Mouse (Mus musculus) G1E (cell line): ENCODE data around the gene Mt4. TPM values are rescaled to one million over a fixed set of nuclear protein-coding genes. Genes with fewer than 3 reads are reported as not detected.
"Not testable (repeated sequence)": the region's sequence is repeated elsewhere in the genome, so short reads cannot be mapped to it uniquely, and the experiment has no call there.

Source experiments
- ATAC-seq: 2 replicates; pipeline ENCODE4 v1.8.0; 2016; ENCODE audit warnings: mild to moderate bottlenecking; ENCODE audit not compliant: insufficient number of reproducible peaks, poor library complexity, low FRiP score, severe bottlenecking; ENCODE audit errors: extremely low read depth
- DNase-seq: peaks from one replicate; pipeline ENCODE4 v3.0.0; 2012; ENCODE audit warnings: low spot score
- H3K27me3 ChIP-seq: 2 replicates; pipeline ENCODE4 v1.6.1; 2012; ENCODE audit warnings: mild to moderate bottlenecking, low read length, inconsistent platforms; ENCODE audit not compliant: insufficient read depth
- H3K36me3 ChIP-seq: replicated peaks from 2 replicates; pipeline ENCODE3; 2012; ENCODE audit warnings: mild to moderate bottlenecking, inconsistent platforms
- H3K4me1 ChIP-seq: 2 replicates; pipeline ENCODE4 v1.6.1; 2012; ENCODE audit warnings: low read depth, low read length, inconsistent platforms, mixed read lengths; ENCODE audit not compliant: insufficient read depth
- H3K4me3 ChIP-seq: 2 replicates; pipeline ENCODE4 v1.5.1; 2012; ENCODE audit warnings: low read depth, mild to moderate bottlenecking, inconsistent platforms, low read length, moderate library complexity, mixed read lengths
- H3K9me3 ChIP-seq: replicated peaks from 2 replicates; pipeline ENCODE4 v1.6.1; 2012; ENCODE audit warnings: inconsistent platforms
- CTCF ChIP-seq: IDR thresholded peaks from 2 replicates; pipeline ENCODE4 v1.5.1; 2012; ENCODE audit warnings: low read depth, low read length, inconsistent platforms, mixed read lengths
- GATA1 ChIP-seq: IDR thresholded peaks from 2 replicates; pipeline ENCODE4 v1.6.1; 2012; ENCODE audit warnings: borderline replicate concordance, low read length, inconsistent platforms, mixed read lengths
- GATA2 ChIP-seq: IDR thresholded peaks from 2 replicates; pipeline ENCODE4 v1.6.1; 2012; ENCODE audit warnings: low read depth, low read length, inconsistent platforms, borderline replicate concordance
- POLR2AphosphoS5 ChIP-seq: IDR thresholded peaks from 2 replicates; pipeline ENCODE4 v1.6.1; 2012; ENCODE audit warnings: low read depth, low read length, inconsistent platforms; ENCODE audit not compliant: insufficient replicate concordance
- TAL1 ChIP-seq: conservative IDR thresholded peaks from 2 replicates; pipeline ENCODE4 v1.6.1; 2012; ENCODE audit warnings: low read depth, low read length, inconsistent platforms, mixed read lengths
- polyA plus RNA-seq: library from polyadenylated mRNA; stranded (reverse); fragments of >175 nt; gene quantifications from 2 replicates; pipeline ENCODE4 v1.2.3, GENCODE M21; 2012
- total RNA-seq, 2 experiments: library from RNA; stranded (forward) in 1 of 2; stranded (reverse) in 1 of 2; fragments of 200-1000 nt in 1 of 2; fragments of >200 nt in 1 of 2; fragmentation: Nextera tagmentation in 1 of 2; gene quantifications; 2 replicates each; pipeline ENCODE4 v1.2.3; 2014 to 2017

The Mt4 gene
- total and polyA plus RNA-seq, 3 experiments, result not detected

DNA sequence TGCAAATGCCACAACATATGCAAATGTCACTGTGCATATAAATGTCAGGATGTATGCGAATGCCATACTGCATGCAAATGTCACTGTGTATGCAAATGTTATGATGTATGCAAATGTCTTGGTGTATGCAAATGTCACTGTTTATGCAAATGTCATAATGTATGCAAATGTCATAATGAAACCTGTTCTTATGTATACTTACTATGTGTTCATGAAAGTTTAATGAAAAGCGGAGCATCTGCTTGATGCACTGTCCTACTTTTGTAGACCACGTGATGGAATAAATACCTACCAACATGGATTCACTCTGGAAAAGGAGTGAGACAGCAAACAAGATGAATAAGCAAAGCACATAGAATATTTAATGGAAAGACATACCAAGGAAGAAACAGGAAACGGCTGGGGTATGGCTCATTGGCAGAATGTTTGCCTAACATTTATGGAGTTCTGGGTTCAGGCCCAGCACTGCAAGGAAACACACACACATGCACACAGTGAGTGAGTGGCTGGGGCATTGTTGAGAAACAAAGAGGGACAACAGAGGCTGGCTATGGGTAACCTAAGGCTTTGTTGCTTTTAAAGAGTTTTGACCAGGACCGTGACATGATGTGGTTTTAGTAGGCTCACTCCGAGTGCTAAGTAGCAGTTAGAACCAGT is 7.7 kb upstream of the Mt4 start:
- Histone ChIP-seq H3K9me3 (no peaks in the 10 kb centered on the region), H3K4me3 (no peak overlapping the region), H3K4me1 (peaks cover 2% of the 10 kb centered on the region; the same call in 1 of the 2 replicates), H3K36me3 (no peaks in the 10 kb centered on the region), H3K27me3 (peaks cover 18% of the 10 kb centered on the region)
- TF ChIP-seq TAL1 (no peak), CTCF (no peak), GATA2 (no peak), POLR2AphosphoS5 (no peak), GATA1 (no peak)
- no peak for DNase-seq
- ATAC-seq, result no peak

DNA sequence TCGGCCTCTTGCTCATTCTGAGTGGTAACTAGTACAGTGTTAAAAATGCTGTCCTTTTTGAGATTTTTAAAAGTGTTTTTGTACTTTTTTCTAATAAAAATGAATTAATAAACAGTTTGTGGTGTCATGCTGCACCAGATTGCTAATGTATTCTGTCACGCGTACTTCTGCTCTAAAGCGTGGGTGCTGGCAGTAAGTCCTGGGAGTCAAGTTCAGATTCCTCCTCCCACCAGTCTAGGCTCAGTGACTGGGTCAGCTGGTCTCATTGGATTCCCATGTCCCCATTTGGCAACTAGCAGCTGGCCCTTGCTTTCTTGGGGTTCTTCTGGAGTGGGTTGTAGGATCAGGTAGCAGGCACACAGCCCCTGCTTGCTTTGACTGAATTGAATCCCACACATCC is 6.9 kb upstream of the Mt4 start:
- TF ChIP-seq TAL1 (no peak), CTCF (no peak), GATA2 (no peak), GATA1 (no peak), POLR2AphosphoS5 (no peak)
- Histone ChIP-seq H3K4me1 (peaks cover 7% of the 10 kb centered on the region; the same call in 1 of the 2 replicates), H3K27me3 (peaks cover 12% of the 10 kb centered on the region), H3K4me3 (no peak overlapping the region), H3K9me3 (no peaks in the 10 kb centered on the region), H3K36me3 (no peaks in the 10 kb centered on the region)
- ATAC-seq, result no peak
- DNase-seq, result no peak

DNA sequence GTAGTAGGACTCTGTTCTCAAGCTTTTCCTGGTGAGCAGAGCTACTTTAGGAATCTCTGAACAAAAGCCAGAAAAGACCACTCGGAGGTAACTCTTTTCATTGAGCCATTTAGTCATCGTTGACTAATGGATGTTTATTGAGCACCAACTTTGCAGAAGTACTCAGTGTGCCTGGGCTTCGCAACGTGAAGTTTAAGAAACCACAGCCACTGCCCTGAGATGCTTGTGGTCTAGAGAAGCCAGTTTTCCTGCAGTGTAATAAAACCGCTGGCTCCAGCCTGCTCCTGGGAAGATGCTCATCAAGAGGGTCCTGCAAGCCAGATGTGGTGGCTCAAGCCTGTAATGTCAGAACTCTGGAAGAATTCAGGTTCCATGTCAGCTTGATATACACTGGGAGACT is 4.9 kb upstream of the Mt4 start:
- DNase-seq (no peak), ATAC-seq (no peak)
- no peaks in the 10 kb centered on the region for H3K9me3 ChIP-seq
- peaks cover 7% of the 10 kb centered on the region; the same call in 1 of the 2 replicates for H3K4me1 ChIP-seq
- no peaks in the 10 kb centered on the region for H3K36me3 ChIP-seq
- TF ChIP-seq TAL1, result no peak
- no peak for TF ChIP-seq POLR2AphosphoS5
- TF ChIP-seq CTCF, result no peak
- TF ChIP-seq GATA2, result no peak
- TF ChIP-seq GATA1, result no peak
- H3K4me3 ChIP-seq, result no peak overlapping the region
- H3K27me3 ChIP-seq, result peaks cover 20% of the 10 kb centered on the region; the same call in 1 of the 2 replicates

DNA sequence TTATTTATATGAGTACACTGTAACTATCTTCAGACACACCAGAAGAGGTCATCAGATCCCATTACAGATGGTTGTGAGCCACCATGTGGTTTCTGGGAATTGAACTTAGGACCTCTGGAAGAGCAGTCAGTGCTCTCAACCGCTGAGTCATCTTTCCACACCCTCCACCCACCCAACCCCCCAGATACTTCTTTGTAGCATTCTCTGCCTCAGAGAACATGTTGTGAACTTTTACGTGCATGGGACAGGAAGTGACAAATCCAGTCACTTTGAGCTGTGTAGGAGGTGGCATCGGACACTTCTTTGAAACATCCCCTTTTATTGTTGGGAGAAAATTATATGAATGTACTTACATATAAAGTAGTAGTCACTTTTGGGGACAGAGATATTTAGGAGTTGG is 2.4 kb upstream of the Mt4 start:
- peak; percentile 9 for DNase-seq
- not testable (repeated sequence) for H3K36me3 ChIP-seq

DNA sequence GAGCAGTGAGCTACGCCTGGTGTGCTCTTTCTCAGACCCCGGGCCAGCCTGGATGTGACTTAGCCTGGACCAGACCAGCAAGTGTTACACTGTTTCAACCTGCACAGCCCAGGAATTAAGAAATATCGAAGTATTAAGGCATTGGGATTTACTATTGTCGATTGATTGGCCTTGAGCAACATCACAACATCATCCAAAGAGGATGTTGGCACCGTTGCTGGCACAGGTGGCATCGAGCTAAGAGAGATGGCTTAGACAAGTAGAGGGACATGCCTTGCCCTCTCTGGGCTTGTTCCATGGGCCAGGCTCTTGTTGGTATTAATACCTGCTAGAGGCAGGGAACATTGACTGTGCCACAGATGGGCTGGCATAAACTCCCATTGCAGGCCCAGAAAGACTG is 1.4 kb upstream of the Mt4 start:
- peaks cover 7% of the 10 kb centered on the region; the same call in 1 of the 2 replicates for H3K4me1 ChIP-seq
- TF ChIP-seq CTCF, result no peak
- no peak for TF ChIP-seq TAL1
- TF ChIP-seq GATA1, result no peak
- no peak for TF ChIP-seq GATA2
- TF ChIP-seq POLR2AphosphoS5, result no peak
- ATAC-seq (no peak), DNase-seq (no peak)
- H3K27me3 ChIP-seq, result peaks cover 32% of the 10 kb centered on the region
- H3K36me3 ChIP-seq, result no peaks in the 10 kb centered on the region
- H3K4me3 ChIP-seq, result no peak overlapping the region
- no peaks in the 10 kb centered on the region for H3K9me3 ChIP-seq

More for the DNA sequence above, 2.4 kb upstream of the Mt4 start:
- peaks cover 30% of the 10 kb centered on the region for H3K27me3 ChIP-seq
- not testable (repeated sequence) for ATAC-seq, H3K4me3 ChIP-seq, H3K9me3 ChIP-seq, H3K4me1 ChIP-seq

DNA sequence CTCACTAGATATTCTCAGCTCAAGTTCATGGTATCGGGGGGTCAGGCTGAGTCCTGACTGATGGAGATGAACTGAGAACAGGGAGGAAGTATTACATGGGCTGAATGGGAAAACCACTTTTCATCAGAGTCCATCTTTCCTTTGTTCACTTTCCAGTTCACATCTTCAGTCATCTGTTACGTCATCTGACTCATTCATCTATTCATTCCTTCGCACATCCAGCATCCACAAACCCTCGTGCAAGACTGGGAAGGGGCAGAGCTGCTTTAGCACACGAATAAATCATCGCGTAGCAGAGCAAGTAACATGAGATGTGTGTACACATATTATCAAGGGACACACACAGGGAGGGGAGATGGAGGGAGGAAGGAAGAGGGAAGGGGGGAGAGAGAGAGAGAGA is 805 bp upstream of the Mt4 start:
- peaks cover 7% of the 10 kb centered on the region; the same call in 1 of the 2 replicates for H3K4me1 ChIP-seq

DNA sequence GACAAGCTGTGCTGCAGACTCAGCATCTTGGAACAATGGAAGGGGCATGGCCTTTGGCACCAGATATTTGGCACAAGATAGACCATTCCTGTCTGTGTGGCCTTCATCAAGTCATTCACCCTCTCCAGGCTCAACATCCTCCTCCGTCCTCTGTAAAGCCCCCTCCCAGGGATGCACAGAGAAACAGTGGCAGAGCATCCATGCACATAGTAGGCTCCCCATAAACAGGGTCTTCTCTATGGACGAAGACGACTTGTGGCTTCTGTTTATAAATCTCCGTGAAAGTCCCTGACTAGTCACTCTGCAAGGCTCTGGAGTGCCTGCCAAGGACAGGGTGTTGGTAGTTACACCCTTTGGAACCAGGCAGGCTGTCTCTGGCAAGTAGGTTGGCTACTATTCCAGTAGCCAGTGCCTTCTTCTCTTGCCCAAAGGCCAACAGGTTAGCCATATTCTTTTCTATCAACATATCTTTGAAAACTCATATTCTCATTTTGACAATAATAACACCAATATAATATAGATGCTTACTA is 3.3 kb downstream of the Mt4 start:
- Histone ChIP-seq H3K36me3 (no peaks in the 10 kb centered on the region), H3K27me3 (peaks cover 38% of the 10 kb centered on the region)
- TF ChIP-seq CTCF, result no peak
- no peak for TF ChIP-seq GATA1
- no peak for TF ChIP-seq POLR2AphosphoS5
- no peak for TF ChIP-seq TAL1
- TF ChIP-seq GATA2, result no peak

More for the DNA sequence above, 805 bp upstream of the Mt4 start:
- no peaks in the 10 kb centered on the region for H3K36me3 ChIP-seq
- no peaks in the 10 kb centered on the region for H3K9me3 ChIP-seq
- ATAC-seq (no peak), DNase-seq (no peak)
- TF ChIP-seq CTCF, result no peak
- no peak for TF ChIP-seq TAL1
- TF ChIP-seq POLR2AphosphoS5, result no peak
- TF ChIP-seq GATA2, result no peak
- no peak for TF ChIP-seq GATA1
- H3K4me3 ChIP-seq, result no peak overlapping the region
- peaks cover 32% of the 10 kb centered on the region for H3K27me3 ChIP-seq

More for the DNA sequence above, 3.3 kb downstream of the Mt4 start:
- Histone ChIP-seq H3K4me3 (no peak overlapping the region), H3K9me3 (no peaks in the 10 kb centered on the region), H3K4me1 (no peaks in the 10 kb centered on the region)
- ATAC-seq, result no peak
- DNase-seq, result no peak
